Mouse (Mus musculus) ovary, postnatal 36 days (tissue): ENCODE results near the gene Zdhhc20.
"Not testable (repeated sequence)": the region's sequence is repeated elsewhere in the genome, so short reads cannot be mapped to it uniquely, and the experiment has no call there.

Experiments used
- DNase-seq: peaks from one replicate; pipeline ENCODE4 v3.0.0; 2022; ENCODE audit warnings: low spot score, mixed read lengths

Gene Zdhhc20

DNA sequence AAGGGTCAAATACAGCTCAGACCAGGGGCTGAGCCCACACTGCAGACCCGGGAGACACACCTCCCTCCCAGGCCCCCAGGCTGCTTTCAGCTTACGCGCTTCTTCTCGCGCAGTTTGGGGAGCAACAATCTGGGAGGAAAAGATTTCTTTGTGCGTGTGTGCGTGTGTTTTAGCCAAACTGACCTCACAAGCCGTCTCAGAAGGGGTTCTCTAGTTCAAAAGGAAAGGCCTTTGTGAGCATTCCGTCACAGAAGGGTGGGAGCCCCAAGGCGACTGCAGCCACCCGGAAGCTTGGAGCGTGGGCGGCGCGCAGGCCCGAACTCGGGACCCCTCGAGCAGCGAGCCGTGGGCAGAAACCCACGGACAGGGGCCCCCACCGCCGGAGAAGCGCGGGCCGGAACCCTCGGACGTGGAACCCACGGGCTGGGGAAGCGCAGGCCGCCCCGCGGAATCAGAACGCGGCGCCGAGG lies 500 bp downstream of the Zdhhc20 start:
- DNase-seq, result no peak

DNA sequence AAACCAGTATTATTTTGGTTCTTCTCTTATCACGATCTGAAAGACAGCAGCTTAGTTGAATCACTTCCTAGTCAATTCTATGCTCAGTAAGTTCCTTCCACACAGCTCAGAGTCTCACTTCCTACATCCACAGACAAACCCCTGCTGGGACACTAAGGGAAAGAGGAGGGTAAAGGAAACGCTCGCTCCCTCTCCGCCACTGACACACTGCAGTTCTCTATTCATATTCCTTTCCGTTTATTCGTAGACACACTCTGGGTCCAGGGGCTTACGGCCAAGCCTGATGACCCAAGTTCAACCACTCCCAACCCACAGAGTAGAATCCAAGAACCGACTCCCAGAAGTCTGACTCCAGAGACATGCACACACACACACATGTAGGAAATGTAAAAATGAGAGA lies 2.9 kb downstream of the Zdhhc20 start:
- DNase-seq, result no peak

DNA sequence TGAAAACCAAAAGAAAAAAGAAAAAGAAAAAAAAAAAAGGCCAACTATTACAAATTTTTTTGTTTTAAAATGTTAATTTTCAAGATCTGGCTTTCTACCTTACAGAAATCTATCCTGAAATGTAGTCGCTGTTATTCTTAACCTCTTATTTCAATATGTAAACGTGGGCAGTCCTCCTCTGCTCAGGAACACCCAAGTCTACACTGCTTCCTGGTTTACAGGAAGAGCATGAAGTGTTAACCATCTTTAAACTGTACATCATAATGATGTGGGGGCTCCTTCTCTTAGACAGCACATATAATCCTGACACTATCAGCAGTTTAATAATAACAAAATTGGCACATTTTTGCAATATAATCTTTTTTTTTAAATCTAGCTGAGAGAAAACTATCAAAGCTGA lies 4.0 kb downstream of the Zdhhc20 start:
- DNase-seq, result no peak

DNA sequence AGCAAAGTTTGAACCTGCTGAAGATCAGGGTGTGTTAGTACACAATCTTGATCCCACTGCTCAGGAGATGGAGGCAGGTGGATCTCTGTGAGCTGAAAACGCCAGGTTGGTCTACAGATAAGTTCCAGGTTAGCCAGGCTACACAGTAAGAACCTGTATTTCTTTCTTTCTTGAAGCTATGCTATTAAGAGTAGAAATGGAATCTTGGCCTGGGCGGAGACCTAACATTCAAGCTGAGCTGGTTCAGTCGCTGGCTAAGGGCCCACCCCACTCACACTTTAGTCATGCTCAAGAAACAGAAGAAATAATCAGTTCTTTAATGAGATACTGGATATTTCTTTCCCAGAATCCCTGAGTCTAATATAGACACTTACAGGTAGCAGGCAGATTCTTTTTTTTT lies 6.7 kb downstream of the Zdhhc20 start:
- no peak for DNase-seq

DNA sequence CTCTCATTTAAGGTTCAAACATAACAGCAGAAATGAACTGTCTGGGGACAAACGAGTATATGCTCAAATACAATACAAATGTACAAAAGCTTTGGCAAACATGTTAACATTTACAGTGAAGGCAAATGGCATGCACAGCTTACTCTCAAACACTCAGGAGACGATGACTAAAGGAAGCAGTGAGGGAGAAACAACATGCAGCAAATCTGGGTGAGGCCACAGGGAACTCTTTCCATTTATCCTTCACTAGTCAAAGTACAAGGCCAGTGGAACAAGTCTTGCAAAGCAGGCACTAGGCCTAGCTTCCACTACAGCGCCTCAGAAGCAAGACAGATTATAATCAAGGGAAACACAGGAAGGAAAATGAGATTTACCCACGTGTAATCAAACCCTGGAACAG lies 7.4 kb downstream of the Zdhhc20 start:
- DNase-seq, result no peak

DNA sequence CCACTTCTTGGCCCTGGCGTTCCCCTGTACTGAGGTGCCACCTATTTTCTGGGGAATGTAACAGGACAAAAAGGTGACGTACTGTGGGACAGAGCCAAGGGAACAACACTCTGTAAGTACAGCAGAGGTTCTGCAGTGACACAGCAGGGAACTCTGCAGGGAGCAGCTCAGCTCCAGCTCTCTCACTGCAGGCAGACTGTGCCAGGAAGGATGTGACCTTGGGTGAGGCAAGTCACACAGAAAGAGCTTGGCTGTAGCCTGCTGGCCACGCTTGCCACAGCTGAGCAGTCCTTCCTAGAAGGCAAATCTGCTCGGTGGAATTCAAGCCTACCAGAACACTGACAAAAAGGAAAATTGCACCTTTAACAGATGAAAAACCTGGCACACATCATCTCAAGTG lies 8.3 kb downstream of the Zdhhc20 start:
- peak; percentile 65 for DNase-seq

DNA sequence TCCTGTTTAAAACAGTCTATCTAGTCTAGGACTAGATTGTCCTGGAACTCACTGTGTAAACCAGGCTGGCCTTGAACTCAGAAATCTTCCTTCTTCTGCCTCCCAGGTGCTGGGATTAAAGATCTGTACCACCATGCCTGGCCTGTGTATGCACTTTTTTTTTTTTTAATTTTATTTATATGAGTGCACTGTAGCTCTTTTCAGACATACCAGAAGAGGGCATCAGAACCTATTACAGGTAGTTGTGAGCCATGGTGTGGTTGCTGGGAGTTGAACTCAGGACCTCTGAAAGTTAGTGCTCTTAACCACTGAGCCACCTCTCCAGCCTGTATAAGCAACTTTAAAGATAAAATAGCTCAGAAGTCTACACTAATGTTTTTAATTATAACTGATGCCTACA lies 9.0 kb downstream of the Zdhhc20 start:
- no peak for DNase-seq

DNA sequence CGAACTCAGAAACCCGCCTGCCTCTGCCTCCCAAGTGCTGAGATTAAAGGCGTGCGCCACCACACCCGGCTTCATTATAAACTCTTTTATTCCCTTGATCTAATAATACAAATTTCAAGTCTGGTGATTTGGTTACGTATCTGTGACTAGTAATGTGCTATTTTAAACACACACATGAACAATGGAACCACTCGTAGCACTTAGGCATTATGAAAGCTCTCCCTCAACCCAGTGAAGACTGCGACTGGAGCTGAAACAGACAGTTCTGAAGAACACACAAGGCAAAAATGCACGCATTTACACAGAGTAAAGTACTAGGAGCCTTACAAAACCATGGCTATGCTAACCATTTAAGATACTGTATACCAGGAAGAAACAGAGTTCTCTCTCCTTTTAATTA lies 12.2 kb downstream of the Zdhhc20 start:
- no peak for DNase-seq

DNA sequence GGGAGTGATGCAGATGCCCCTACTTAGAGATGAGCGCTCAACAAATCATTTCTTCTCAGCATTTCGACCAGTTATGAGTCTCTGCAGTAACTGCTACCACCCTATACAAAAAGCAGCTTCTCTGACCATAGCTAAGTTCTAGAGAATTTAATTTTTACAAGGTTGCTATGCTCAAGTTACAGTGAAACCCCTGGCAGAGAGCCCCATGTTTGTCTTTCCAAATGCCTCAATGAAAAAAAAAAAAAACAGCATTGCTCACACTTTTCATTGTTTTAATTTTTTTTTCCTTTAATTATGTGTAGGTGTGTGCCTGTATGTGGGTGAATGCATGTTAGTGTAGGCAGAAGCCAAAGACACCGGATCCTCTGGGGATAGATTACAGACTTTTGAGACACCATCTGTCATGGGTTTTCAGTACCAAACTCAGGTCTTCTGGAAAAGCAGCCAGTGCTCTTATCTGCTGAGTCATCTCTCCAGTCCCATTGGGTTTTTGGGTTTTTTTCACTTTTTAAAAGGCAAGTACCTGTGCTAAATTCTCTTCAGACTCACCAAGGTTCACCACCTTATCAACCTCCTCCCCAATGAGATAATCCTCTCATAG lies 23.3 kb downstream of the Zdhhc20 start:
- DNase-seq, result no peak

DNA sequence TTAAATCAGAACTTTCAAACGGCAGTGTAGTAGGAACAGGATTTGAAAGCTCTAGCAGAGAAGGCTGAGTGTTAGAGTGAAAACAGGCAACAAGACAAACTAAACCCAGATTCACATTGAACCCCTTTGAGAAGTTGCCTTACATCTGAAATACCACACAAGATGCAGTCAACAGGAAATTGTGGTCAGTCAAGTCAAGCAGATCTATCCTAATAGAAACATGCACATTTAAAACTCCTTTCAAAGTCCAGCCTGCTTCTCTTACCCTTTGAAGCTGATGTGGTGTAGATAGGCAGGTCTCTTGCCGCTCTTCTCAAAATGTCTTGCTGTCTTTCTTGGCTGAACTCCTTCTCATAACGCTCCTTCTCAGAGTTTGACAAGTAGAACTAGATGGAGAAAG lies 24.8 kb downstream of the Zdhhc20 start:
- no peak for DNase-seq

DNA sequence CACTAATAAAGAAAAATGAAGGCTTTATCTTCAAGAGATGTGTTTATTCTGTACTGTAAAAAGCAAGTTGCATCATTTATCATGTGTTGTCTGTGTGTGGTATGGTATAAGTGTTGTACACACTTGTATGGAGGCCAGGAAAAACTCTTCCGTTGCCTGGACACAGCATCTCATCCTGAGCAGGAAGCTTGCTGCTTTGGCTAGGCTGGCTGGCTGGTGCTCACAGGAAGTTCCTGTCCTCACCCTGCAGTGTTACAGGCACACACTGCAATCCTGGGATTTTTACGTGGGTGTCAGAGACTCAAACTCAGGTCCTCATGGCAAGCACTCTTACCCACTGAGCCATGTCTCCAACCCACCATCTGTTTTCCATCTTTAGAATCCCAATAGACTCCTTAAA lies 26.9 kb downstream of the Zdhhc20 start:
- DNase-seq, result no peak

DNA sequence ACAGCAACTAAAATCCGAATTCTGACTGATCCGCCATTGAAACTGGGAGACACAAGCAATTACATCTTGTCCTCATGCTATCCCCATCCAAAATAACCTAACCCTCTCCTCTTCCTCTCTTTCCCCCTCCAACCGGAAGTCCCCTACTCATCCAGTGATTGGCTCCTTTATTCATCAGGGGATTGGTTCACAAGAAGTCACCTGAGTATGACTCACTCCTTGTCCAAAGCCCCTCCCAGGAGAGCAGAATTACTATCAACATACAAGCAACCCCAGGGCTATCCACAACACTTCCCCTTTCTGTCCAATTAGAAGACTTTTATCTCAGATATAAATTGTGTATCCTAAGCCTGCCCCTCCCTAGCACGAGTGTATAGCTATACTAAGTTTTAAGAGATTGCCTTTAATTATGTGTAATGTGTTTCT lies 28.1 kb downstream of the Zdhhc20 start:
- DNase-seq, result no peak

DNA sequence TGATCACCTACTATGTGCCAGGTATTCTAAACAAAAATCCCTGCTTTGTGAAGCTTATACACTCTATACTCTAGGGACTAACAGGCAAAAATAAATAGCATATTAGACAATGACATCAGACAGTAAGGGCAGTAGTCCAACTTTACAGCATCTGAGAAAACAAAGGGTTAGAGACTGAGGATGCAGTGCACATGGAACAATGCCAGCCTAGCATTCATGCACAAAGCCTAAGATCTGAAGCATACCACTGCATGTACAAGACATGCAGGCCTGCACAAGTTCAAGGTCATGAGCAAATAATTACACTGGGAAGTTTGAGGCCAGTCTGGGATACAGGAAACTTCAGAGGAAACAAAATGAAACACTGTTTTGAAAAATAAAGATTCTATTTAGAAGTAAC lies 30.6 kb downstream of the Zdhhc20 start:
- DNase-seq, result no peak

DNA sequence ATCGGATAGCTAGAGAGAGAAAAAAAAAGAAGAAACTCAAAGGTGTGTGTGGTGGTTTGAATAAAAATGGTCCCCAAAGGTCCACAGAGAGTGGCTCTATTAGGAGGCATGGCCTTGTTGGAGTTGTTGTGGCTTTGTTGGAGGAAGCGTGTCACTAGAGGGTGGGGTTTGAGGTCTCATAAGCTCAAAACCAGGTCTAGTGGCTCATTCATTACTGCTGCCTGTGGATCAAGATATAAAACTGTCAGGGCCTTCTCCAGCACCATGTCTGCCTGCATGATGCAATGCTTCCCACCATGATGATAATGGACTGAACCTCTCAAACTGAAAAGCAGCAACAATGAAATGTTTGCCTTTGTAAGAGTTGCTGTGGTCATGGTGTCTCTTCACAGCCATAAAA lies 31.5 kb downstream of the Zdhhc20 start:
- DNase-seq, result no peak

DNA sequence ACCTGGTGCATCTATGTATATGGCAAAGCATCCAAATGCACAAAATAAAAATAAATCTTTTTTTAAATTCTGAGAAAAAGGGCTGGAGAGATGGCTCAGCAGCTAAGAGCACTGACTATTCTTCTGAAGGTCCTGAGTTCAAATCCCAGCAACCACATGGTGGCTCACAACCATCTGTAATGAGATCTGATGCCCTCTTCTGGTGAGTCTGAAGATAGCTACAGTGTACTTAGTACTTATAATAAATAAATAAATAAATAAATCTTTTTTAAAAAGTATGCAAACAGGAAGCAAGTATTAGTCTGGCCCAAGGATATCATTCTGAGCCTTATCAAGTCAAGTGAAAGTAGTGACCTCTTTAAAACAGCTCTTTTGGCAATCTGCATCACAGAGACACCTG lies 34.0 kb downstream of the Zdhhc20 start:
- DNase-seq, result not testable (repeated sequence)

DNA sequence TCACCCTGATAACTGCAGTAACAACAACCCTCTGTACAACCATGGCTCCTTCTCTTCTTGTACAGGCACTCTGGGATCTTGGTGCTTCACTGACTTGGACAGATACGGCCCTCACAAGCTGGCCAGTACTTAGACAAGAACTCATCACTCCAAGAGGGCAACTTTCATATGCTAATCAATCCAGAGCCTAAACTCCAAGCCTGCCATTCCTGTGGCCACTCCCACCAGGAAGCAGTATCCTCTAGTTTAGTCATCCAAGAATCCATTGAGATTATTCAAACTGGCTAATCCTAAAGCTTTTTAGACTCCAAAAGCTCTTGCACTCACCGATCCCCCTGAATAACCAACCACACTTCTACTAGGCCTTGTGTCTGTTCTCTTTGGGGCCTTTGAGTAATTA lies 37.1 kb downstream of the Zdhhc20 start:
- no peak for DNase-seq

DNA sequence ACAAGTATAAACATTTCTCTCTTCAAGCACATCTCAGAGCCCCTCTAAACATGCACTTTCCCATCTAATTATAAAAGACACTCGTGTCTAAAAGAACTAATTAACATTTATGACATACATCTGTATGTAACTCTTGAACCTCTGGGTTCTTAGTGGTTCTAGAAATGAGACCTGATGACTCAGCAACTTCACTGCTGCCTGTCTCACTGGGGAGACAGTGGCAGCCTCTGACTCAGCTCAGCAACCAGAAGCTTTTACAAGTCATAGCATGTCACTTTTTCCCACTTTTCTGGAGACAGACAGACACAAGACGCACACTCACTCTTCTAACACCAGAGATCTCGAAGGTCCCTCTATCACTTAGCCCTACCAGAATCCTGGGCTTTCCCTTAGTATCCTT lies 39.7 kb downstream of the Zdhhc20 start:
- DNase-seq, result no peak

DNA sequence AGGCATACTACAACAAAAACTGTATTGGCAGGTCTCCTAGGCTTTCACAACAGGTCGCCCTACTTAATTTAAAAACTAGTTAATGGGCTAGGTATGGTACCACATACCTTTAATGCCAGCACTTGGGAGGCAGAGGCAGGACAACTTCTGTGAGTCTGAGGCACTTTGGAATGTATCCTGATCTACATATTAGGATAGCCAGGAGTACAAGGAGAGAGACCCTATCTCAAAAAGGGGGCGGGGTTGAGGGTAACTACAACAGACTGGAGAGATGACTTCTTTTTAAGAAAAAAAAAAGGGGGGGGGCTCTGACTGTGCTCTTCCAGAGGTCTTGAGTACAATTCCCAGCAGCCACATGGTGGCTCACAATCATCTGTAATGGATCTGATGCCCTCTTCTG lies 41.4 kb downstream of the Zdhhc20 start:
- DNase-seq, result no peak

DNA sequence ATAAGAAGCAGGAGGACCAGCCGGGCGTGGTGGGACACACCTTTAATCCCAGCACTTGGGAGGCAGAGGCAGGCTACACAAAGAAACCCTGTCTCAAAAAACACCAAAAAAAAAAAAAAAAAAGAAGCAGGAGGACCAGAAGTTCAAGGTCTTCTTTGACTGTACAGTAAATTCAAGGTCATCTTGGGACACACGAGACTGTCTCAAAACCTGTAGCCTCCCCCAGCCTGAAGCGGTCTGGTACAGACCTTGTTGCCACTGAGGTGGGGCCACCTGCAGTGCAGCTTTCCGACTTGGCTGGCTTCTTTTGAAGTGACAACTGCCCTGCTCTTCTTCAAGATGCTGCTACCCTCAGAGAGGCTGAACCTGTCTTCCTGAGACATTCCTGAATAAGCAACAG lies 42.0 kb downstream of the Zdhhc20 start:
- DNase-seq, result not testable (repeated sequence)

DNA sequence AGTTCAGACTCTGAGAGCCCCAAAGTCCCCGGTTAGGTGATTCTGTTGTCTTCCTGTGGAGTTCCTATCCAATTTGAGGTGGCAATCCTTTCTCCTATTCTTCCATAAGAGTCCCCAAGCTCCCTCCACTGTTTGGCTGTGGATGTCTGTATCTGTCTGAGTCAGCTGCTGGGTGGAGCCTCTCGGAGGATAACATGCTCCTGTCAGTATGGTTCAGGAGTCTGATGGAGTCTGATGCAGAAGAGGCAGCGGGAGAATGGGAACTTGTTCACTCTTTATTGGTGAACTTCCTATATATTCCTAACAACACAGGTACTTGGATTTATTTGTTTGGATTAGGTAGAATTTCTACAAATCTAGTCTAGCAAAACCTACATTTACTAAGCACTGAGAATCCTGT lies 45.5 kb downstream of the Zdhhc20 start:
- no peak for DNase-seq

DNA sequence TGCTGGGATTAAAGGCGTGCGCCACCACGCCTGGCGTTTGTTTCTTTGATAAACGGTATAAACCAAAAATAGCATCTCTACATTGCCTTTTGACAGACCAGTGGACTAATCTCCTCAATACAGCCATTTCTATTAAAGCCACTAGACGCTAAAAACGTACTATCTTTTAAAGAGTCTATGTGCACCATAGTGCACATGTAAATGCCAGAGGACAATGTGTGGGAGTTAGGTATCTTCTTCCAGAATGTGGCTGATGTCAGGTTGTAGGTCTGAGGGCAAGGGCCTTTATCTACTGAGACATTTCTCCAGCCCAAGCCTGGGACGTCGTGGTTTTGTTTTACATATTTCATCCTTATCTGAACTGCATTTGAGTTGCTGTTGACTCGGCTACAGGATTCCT lies 54.9 kb downstream of the Zdhhc20 start:
- DNase-seq, result no peak

DNA sequence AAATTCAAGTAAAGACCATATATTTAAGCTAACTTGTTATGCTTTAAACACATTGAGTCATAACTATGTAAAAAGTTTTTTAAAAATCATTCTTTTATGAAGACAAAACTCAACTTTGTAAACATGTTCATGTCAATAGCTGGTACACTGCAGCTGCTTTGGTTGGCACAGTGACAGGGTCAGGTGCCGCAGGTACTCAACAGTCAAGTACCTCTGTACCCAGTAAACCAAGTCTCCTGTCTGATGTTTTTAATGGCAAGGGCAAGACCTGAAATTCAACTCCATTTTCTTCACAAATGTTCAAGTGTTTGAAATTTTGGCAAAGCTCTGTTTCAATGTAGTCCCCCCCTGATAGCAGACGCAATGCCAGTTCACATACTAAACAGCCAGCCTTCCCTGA lies 56.5 kb downstream of the Zdhhc20 start:
- no peak for DNase-seq

DNA sequence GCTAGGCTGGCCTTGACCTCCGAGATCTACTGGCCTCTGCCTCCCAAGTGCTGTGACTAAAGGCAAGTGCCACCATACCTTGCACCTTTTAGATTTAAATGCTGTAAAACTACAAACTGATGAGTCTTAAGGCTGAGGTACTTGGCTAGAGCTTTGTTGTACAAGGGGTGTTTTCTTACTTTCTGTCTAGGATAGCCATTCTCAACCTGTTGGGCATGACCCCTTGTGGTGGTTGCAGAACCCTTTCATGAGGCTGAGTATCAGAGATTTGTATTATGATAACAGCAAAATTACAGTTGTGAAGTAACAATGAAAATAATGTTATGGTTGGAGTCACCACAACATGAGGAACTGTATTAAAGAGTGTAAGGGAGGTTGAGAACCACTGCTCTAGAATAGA lies 62.8 kb downstream of the Zdhhc20 start:
- DNase-seq, result no peak
